Mouse (Mus musculus) olfactory bulb, adult 2 months (tissue): ENCODE data around the gene Cd59a.
"Not testable (repeated sequence)": the region's sequence is repeated elsewhere in the genome, so short reads cannot be mapped to it uniquely, and the experiment has no call there.

Experiments used
- CTCF ChIP-seq: fragments of 200-500 bp; IDR thresholded peaks from 2 replicates; pipeline ENCODE4 v1.5.1; 2012; ENCODE audit warnings: low read depth, mild to moderate bottlenecking, low read length, moderate library complexity; ENCODE audit not compliant: insufficient read depth
- POLR2A ChIP-seq: fragments of 200-500 bp; IDR thresholded peaks from 2 replicates; pipeline ENCODE4 v1.6.1; 2012; ENCODE audit warnings: mild to moderate bottlenecking, low read depth, low read length, moderate library complexity; ENCODE audit not compliant: insufficient read depth

GRCm38 (mm10) chr2:104111170-104111797 lies 15.7 kb downstream of the Cd59a start:
- not testable (repeated sequence) for TF ChIP-seq POLR2A, CTCF
